Mouse (Mus musculus): ENCODE measurements around the gene Alg12. TPM values are rescaled to one million over a fixed set of nuclear protein-coding genes. Genes with fewer than 3 reads are reported as not detected.
A peak's percentile ranks its signal among the peaks of the same experiment; 100 is the strongest.

The Alg12 gene
- polyA plus RNA-seq, 1 experiment from 2014 or later = 12.5 TPM

GRCm38 (mm10) chr15:88851507-88852149 is 32.5 kb upstream of the Alg12 start:
- 82% methylated on average over 10 of the region's 10 CpGs for WGBS
- H3K27ac ChIP-seq (replicated peaks) = no peak overlapping the region

GRCm38 (mm10) chr15:88851076-88851475 is 32.0 kb upstream of the Alg12 start:
- 37% methylated on average over 3 of the region's 3 CpGs for WGBS
- H3K27ac ChIP-seq (replicated peaks) = no peak overlapping the region
- no peak for DNase-seq (ENCODE audit: low spot score)
- H3K4me1 ChIP-seq = peaks cover 44% of the 10 kb centered on the region
- no peaks in the 10 kb centered on the region for H3K36me3 ChIP-seq (replicated peaks)
- H3K9me3 ChIP-seq = no peaks in the 10 kb centered on the region
- H3K27me3 ChIP-seq (replicated peaks; ENCODE audit: low read depth, poor library complexity, severe bottlenecking) = no peaks in the 10 kb centered on the region
- no peak overlapping the region for H3K4me3 ChIP-seq

More at GRCm38 (mm10) chr15:88851507-88852149, 32.5 kb upstream of the Alg12 start:
- Histone ChIP-seq H3K27me3 (replicated peaks; ENCODE audit: low read depth, poor library complexity, severe bottlenecking) (no peaks in the 10 kb centered on the region), H3K9me3 (no peaks in the 10 kb centered on the region), H3K4me1 (peaks cover 44% of the 10 kb centered on the region), H3K4me3 (no peak overlapping the region), H3K36me3 (replicated peaks) (no peaks in the 10 kb centered on the region)
- peak; percentile 21 for DNase-seq (ENCODE audit: low spot score)

GRCm38 (mm10) chr15:88850146-88850826 is 31.2 kb upstream of the Alg12 start:
- H3K4me3 ChIP-seq = no peak overlapping the region
- peaks cover 37% of the 10 kb centered on the region for H3K4me1 ChIP-seq
- no peaks in the 10 kb centered on the region for H3K27me3 ChIP-seq (replicated peaks; ENCODE audit: low read depth, poor library complexity, severe bottlenecking)
- H3K36me3 ChIP-seq (replicated peaks) = no peaks in the 10 kb centered on the region
- no peaks in the 10 kb centered on the region for H3K9me3 ChIP-seq
- DNase-seq (ENCODE audit: low spot score) = no peak
- peak overlapping the region; percentile 44 for H3K27ac ChIP-seq (replicated peaks)
- WGBS = 41% methylated on average over 10 of the region's 10 CpGs

GRCm38 (mm10) chr15:88849621-88850020 is 30.5 kb upstream of the Alg12 start:
- Histone ChIP-seq H3K4me3 (no peak overlapping the region), H3K9me3 (no peaks in the 10 kb centered on the region), H3K36me3 (replicated peaks) (no peaks in the 10 kb centered on the region), H3K4me1 (peaks cover 31% of the 10 kb centered on the region), H3K27ac (replicated peaks) (no peak overlapping the region), H3K27me3 (replicated peaks; ENCODE audit: low read depth, poor library complexity, severe bottlenecking) (no peaks in the 10 kb centered on the region)
- no peak for DNase-seq (ENCODE audit: low spot score)
- WGBS = 90% methylated on average over 2 of the region's 2 CpGs

GRCm38 (mm10) chr15:88848661-88849060 is 29.5 kb upstream of the Alg12 start:
- Histone ChIP-seq H3K36me3 (replicated peaks) (no peaks in the 10 kb centered on the region), H3K27me3 (replicated peaks; ENCODE audit: low read depth, poor library complexity, severe bottlenecking) (no peaks in the 10 kb centered on the region), H3K9me3 (no peaks in the 10 kb centered on the region), H3K4me1 (peaks cover 26% of the 10 kb centered on the region), H3K4me3 (no peak overlapping the region), H3K27ac (replicated peaks) (no peak overlapping the region)
- no peak for DNase-seq (ENCODE audit: low spot score)
- WGBS = 91% methylated on average over 1 of the region's 1 CpGs

- Histone ChIP-seq H3K36me3 (replicated peaks) (no peaks in the 10 kb centered on the region), H3K4me3 (no peak overlapping the region), H3K27ac (replicated peaks) (no peak overlapping the region), H3K9me3 (no peaks in the 10 kb centered on the region), H3K27me3 (replicated peaks; ENCODE audit: low read depth, poor library complexity, severe bottlenecking) (no peaks in the 10 kb centered on the region), H3K4me1 (peaks cover 17% of the 10 kb centered on the region)
- DNase-seq (ENCODE audit: low spot score) = no peak
- WGBS = 92% methylated on average over 7 of the region's 7 CpGs
These were observed 25.8 kb upstream of the Alg12 start for GRCm38 (mm10) chr15:88844966-88845365.

- H3K27ac ChIP-seq (replicated peaks) = peak overlapping the region; percentile 21; the same call in 1 of the 2 replicates
- 45% methylated on average over 8 of the region's 8 CpGs for WGBS
- peak; percentile 43 for DNase-seq (ENCODE audit: low spot score)
These were observed 24.5 kb upstream of the Alg12 start for GRCm38 (mm10) chr15:88843486-88844097.

GRCm38 (mm10) chr15:88842300-88842673 is 23.2 kb upstream of the Alg12 start:
- peaks cover 37% of the 10 kb centered on the region for H3K4me1 ChIP-seq
- H3K27me3 ChIP-seq (replicated peaks; ENCODE audit: low read depth, poor library complexity, severe bottlenecking) = 0 out of 2 replicates have a peak, but pooled peaks cover 3% of the 10 kb centered on the region
- DNase-seq (ENCODE audit: low spot score) = no peak
- no peaks in the 10 kb centered on the region for H3K9me3 ChIP-seq
- H3K27ac ChIP-seq (replicated peaks) = no peak overlapping the region
- H3K4me3 ChIP-seq = no peak overlapping the region
- WGBS = 83% methylated on average over 3 of the region's 3 CpGs
- no peaks in the 10 kb centered on the region for H3K36me3 ChIP-seq (replicated peaks)

More at GRCm38 (mm10) chr15:88843486-88844097, 24.5 kb upstream of the Alg12 start:
- Histone ChIP-seq H3K4me3 (no peak overlapping the region), H3K4me1 (peaks cover 28% of the 10 kb centered on the region), H3K27me3 (replicated peaks; ENCODE audit: low read depth, poor library complexity, severe bottlenecking) (no peaks in the 10 kb centered on the region), H3K36me3 (replicated peaks) (no peaks in the 10 kb centered on the region), H3K9me3 (no peaks in the 10 kb centered on the region)

- DNase-seq (ENCODE audit: low spot score) = no peak
- no peak overlapping the region for H3K4me3 ChIP-seq
- no peak overlapping the region for H3K27ac ChIP-seq (replicated peaks)
- H3K4me1 ChIP-seq = peaks cover 43% of the 10 kb centered on the region
- H3K27me3 ChIP-seq (replicated peaks; ENCODE audit: low read depth, poor library complexity, severe bottlenecking) = 0 out of 2 replicates have a peak, but pooled peaks cover 3% of the 10 kb centered on the region
- 88% methylated on average over 3 of the region's 3 CpGs for WGBS
- no peaks in the 10 kb centered on the region for H3K9me3 ChIP-seq
- H3K36me3 ChIP-seq (replicated peaks) = no peaks in the 10 kb centered on the region
These were observed 22.6 kb upstream of the Alg12 start for GRCm38 (mm10) chr15:88841580-88842299.

- Histone ChIP-seq H3K36me3 (replicated peaks) (no peaks in the 10 kb centered on the region), H3K4me1 (peaks cover 47% of the 10 kb centered on the region), H3K27me3 (replicated peaks; ENCODE audit: low read depth, poor library complexity, severe bottlenecking) (0 out of 2 replicates have a peak, but pooled peaks cover 3% of the 10 kb centered on the region), H3K27ac (replicated peaks) (no peak overlapping the region), H3K4me3 (no peak overlapping the region), H3K9me3 (no peaks in the 10 kb centered on the region)
- no peak for DNase-seq (ENCODE audit: low spot score)
- 83% methylated on average over 2 of the region's 2 CpGs for WGBS
These were observed 22.0 kb upstream of the Alg12 start for GRCm38 (mm10) chr15:88841160-88841559.

- 39% methylated on average over 10 of the region's 10 CpGs for WGBS
- 0 out of 2 replicates have a peak, but pooled peaks cover 3% of the 10 kb centered on the region for H3K27me3 ChIP-seq (replicated peaks; ENCODE audit: low read depth, poor library complexity, severe bottlenecking)
- no peaks in the 10 kb centered on the region for H3K36me3 ChIP-seq (replicated peaks)
- H3K4me3 ChIP-seq = no peak overlapping the region
- H3K27ac ChIP-seq (replicated peaks) = peak overlapping the region; percentile 74
- peak; percentile 50 for DNase-seq (ENCODE audit: low spot score)
- peaks cover 47% of the 10 kb centered on the region for H3K4me1 ChIP-seq
- H3K9me3 ChIP-seq = no peaks in the 10 kb centered on the region
These were observed 21.0 kb upstream of the Alg12 start for GRCm38 (mm10) chr15:88840126-88840525.

GRCm38 (mm10) chr15:88839271-88839670 is 20.2 kb upstream of the Alg12 start:
- Histone ChIP-seq H3K4me3 (0 out of 2 replicates have a peak overlapping the region, but pooled peaks have one; percentile 23), H3K36me3 (replicated peaks) (no peaks in the 10 kb centered on the region), H3K9me3 (no peaks in the 10 kb centered on the region), H3K27ac (replicated peaks) (peak overlapping the region; percentile 74), H3K27me3 (replicated peaks; ENCODE audit: low read depth, poor library complexity, severe bottlenecking) (0 out of 2 replicates have a peak, but pooled peaks cover 3% of the 10 kb centered on the region), H3K4me1 (peaks cover 47% of the 10 kb centered on the region)
- 22% methylated on average over 9 of the region's 9 CpGs for WGBS
- peak; percentile 69 for DNase-seq (ENCODE audit: low spot score)

Measured in embryonic facial prominence, embryonic 10.5 days (tissue).